Comparison of ENCODE assay signal across 8 mouse cellular contexts in the genomic region with DNA sequence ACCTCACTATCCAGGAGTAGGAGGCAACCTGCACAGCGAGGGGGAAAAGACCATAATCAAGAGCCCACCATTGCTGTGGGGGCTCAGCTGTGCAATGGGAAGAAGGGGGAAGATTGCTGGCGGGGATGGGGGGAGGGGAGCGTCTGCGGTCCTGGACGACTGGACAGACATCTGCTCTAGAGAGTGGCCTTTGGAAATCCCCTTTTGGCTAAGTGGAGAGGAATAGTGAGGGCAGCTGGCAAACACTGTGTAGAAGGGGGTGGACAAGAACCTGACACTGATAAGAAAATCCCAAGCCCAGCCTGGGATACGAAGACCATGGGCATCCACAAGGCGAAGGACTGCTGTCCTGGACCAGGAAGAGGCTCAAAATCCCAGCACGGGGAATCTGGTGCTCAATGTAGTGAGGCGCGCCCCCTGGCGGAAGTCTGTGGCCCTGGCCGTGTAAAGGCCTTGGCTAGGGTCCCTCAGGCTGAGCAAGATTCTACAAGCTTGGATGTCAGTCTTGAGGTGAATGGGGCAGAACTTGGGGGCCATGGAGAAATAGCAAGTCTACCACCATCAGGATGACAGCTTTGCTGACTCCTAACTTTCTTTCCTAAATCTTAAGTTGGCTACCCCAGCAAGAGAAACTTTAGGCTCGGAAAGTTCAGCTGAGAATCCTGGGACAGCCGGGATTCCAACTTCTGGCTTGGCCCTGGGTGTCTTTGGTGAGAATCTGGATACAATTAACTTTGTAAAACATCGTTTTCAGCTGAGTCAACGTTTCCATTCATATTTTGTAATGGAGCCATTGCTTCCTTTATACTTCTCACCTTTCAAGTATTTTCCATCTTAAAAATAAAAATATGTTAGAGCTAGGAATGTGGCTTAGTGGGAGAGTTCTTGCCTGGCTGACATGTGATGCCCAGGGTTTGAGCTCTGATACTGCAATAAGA. TPM values are rescaled to one million over a fixed set of nuclear protein-coding genes. Genes with fewer than 3 reads are reported as not detected.
A peak's percentile ranks its signal among the peaks of the same experiment; 100 is the strongest.
DNase-seq lines count a peak whose midpoint lies in the region; ATAC-seq and TF ChIP-seq lines count a peak whose summit lies in the region.

No protein-coding gene starts in this region.

- no peaks in the 10 kb centered on the region for H3K36me3 ChIP-seq in heart, embryonic 15.5 days
- no peaks in the 10 kb centered on the region for H3K36me3 ChIP-seq in liver, embryonic 12.5 days
- no peaks in the 10 kb centered on the region for H3K36me3 ChIP-seq in neural tube, embryonic 12.5 days
- H3K36me3 ChIP-seq in stomach, embryonic 16.5 days (ENCODE audit: control insufficient read depth, insufficient read depth, low read length): no peaks in the 10 kb centered on the region

- 0 out of 2 replicates have a peak, but pooled peaks have one; percentile 73 for ATAC-seq in heart, embryonic 15.5 days (replicated peaks; ENCODE audit: insufficient number of reproducible peaks, insufficient read depth, low FRiP score, low read depth)
- ATAC-seq in liver, embryonic 12.5 days: 0 out of 2 replicates have a peak, but pooled peaks have one; percentile 35
- ATAC-seq in neural tube, embryonic 12.5 days (ENCODE audit: low FRiP score, low read depth): peak; percentile 87
- ATAC-seq in stomach, embryonic 16.5 days (ENCODE audit: insufficient read depth, low FRiP score): peak; percentile 78; the same call in 1 of the 2 replicates

- no peak overlapping the region for H3K9ac ChIP-seq in heart, embryonic 15.5 days
- H3K9ac ChIP-seq in liver, embryonic 12.5 days: no peak overlapping the region
- H3K9ac ChIP-seq in neural tube, embryonic 12.5 days: no peak overlapping the region
- H3K9ac ChIP-seq in stomach, embryonic 16.5 days (ENCODE audit: low read length): no peak overlapping the region

- no peaks in the 10 kb centered on the region for H3K4me1 ChIP-seq in bone marrow, adult 2 months (ENCODE audit: control insufficient read depth, insufficient read depth, low read length)
- peaks cover 4% of the 10 kb centered on the region; the same call in 1 of the 2 replicates for H3K4me1 ChIP-seq in embryonic fibroblast, embryonic 13.5 days (ENCODE audit: control insufficient read depth, insufficient read depth, low read length)
- peaks cover 6% of the 10 kb centered on the region; the same call in 1 of the 2 replicates for H3K4me1 ChIP-seq in heart, embryonic 15.5 days (replicated peaks)
- H3K4me1 ChIP-seq in liver, embryonic 12.5 days: no peaks in the 10 kb centered on the region
- H3K4me1 ChIP-seq in neural tube, embryonic 12.5 days: peaks cover 6% of the 10 kb centered on the region; the same call in 1 of the 2 replicates
- 0 out of 2 replicates have a peak, but pooled peaks cover 8% of the 10 kb centered on the region for H3K4me1 ChIP-seq in stomach, embryonic 16.5 days (ENCODE audit: control insufficient read depth, insufficient read depth, low read length)

- no peak overlapping the region for H3K4me3 ChIP-seq in bone marrow, adult 2 months (replicated peaks; ENCODE audit: control insufficient read depth, low read depth, low read length)
- H3K4me3 ChIP-seq in embryonic fibroblast, embryonic 13.5 days (ENCODE audit: insufficient read depth, low read length): no peak overlapping the region
- no peak overlapping the region for H3K4me3 ChIP-seq in heart, embryonic 15.5 days
- no peak overlapping the region for H3K4me3 ChIP-seq in liver, embryonic 12.5 days
- H3K4me3 ChIP-seq in neural tube, embryonic 12.5 days: no peak overlapping the region
- no peak overlapping the region for H3K4me3 ChIP-seq in stomach, embryonic 16.5 days (replicated peaks; ENCODE audit: low read length)

- no peaks in the 10 kb centered on the region for H3K9me3 ChIP-seq in heart, embryonic 15.5 days (replicated peaks)
- H3K9me3 ChIP-seq in liver, embryonic 12.5 days (replicated peaks): no peaks in the 10 kb centered on the region
- H3K9me3 ChIP-seq in neural tube, embryonic 12.5 days: no peaks in the 10 kb centered on the region
- no peaks in the 10 kb centered on the region for H3K9me3 ChIP-seq in stomach, embryonic 16.5 days (replicated peaks; ENCODE audit: control insufficient read depth, low read length)

- TF ChIP-seq POLR2A in bone marrow, adult 2 months (IDR thresholded peaks at IDR 0.05; ENCODE audit: borderline replicate concordance, control insufficient read depth, low read depth, low read length): no peak
- TF ChIP-seq POLR2A in embryonic fibroblast, embryonic 13.5 days (IDR thresholded peaks at IDR 0.05; ENCODE audit: low read depth, low read length): no peak

- 27% methylated on average over 16 of the region's 16 CpGs for WGBS in bone marrow, adult 2 months
- WGBS in heart, embryonic 15.5 days: 32% methylated on average over 16 of the region's 16 CpGs
- WGBS in liver, embryonic 12.5 days (ENCODE audit: insufficient replicate concordance): 28% methylated on average over 16 of the region's 16 CpGs
- 39% methylated on average over 16 of the region's 16 CpGs for WGBS in neural tube, embryonic 12.5 days
- WGBS in stomach, embryonic 16.5 days: 38% methylated on average over 16 of the region's 16 CpGs

- peak; percentile 81 to 82 for DNase-seq in B cell, adult 2 months
- peak; percentile 86 for DNase-seq in kidney, postnatal 14 days

- no peak overlapping the region for H3K4me2 ChIP-seq in heart, embryonic 15.5 days
- no peak overlapping the region for H3K4me2 ChIP-seq in liver, embryonic 12.5 days
- H3K4me2 ChIP-seq in neural tube, embryonic 12.5 days (replicated peaks): no peak overlapping the region
- H3K4me2 ChIP-seq in stomach, embryonic 16.5 days (ENCODE audit: low read depth, low read length): no peak overlapping the region

- H3K27ac ChIP-seq in bone marrow, adult 2 months (ENCODE audit: control insufficient read depth, insufficient read depth, low read depth, low read length, poor library complexity): no peak overlapping the region
- H3K27ac ChIP-seq in embryonic fibroblast, embryonic 13.5 days (ENCODE audit: insufficient read depth, low read length): peak overlapping the region; percentile 96
- no peak overlapping the region for H3K27ac ChIP-seq in heart, embryonic 15.5 days
- H3K27ac ChIP-seq in liver, embryonic 12.5 days: no peak overlapping the region
- no peak overlapping the region for H3K27ac ChIP-seq in neural tube, embryonic 12.5 days
- H3K27ac ChIP-seq in stomach, embryonic 16.5 days (ENCODE audit: low read length): no peak overlapping the region

- TF ChIP-seq CTCF in bone marrow, adult 2 months (IDR thresholded peaks at IDR 0.05; ENCODE audit: control insufficient read depth, insufficient read depth, low read length): peak; percentile 83
- TF ChIP-seq CTCF in embryonic fibroblast, embryonic 13.5 days (IDR thresholded peaks at IDR 0.05; ENCODE audit: borderline replicate concordance, insufficient read depth, low read length): peak; percentile 66

- no peaks in the 10 kb centered on the region for H3K27me3 ChIP-seq in heart, embryonic 15.5 days
- peaks cover 6% of the 10 kb centered on the region for H3K27me3 ChIP-seq in liver, embryonic 12.5 days (replicated peaks)
- H3K27me3 ChIP-seq in neural tube, embryonic 12.5 days (replicated peaks): no peaks in the 10 kb centered on the region
- H3K27me3 ChIP-seq in stomach, embryonic 16.5 days (ENCODE audit: control insufficient read depth, insufficient read depth, low read length): no peaks in the 10 kb centered on the region

RNA-seq across cellular contexts. Expression of gene Tmem239, which starts 5.5 kb away (rescaled TPM):
- not detected in 2 replicates for polyA plus RNA-seq in bone marrow, adult 2 months (2011; ENCODE audit: insufficient read depth, insufficient read length, low replicate concordance, missing spikeins)
- polyA plus RNA-seq in embryonic fibroblast, embryonic 13.5 days (2011; ENCODE audit: insufficient read length, low read depth, missing spikeins): not detected in 2 replicates
- polyA plus RNA-seq in heart, embryonic 15.5 days (2015; fragmentation: Nextera tagmentation; extraction: Ambion mirVana): not detected in 2 replicates
- not detected in 2 replicates for polyA plus RNA-seq in liver, embryonic 12.5 days (2016; fragmentation: Nextera tagmentation; extraction: Ambion mirVana)
- not detected in 2 replicates for polyA plus RNA-seq in neural tube, embryonic 12.5 days (2016; fragmentation: Nextera tagmentation; extraction: Ambion mirVana)
- polyA plus RNA-seq in stomach, embryonic 16.5 days (2015; fragmentation: Nextera tagmentation; extraction: Ambion mirVana): not detected in 2 replicates

RNA-seq across cellular contexts. Expression of gene 1700020A23Rik, which starts 6.8 kb away (rescaled TPM):
- not detected in 2 replicates for polyA plus RNA-seq in bone marrow, adult 2 months (2011; ENCODE audit: insufficient read depth, insufficient read length, low replicate concordance, missing spikeins)
- not detected in 2 replicates for polyA plus RNA-seq in embryonic fibroblast, embryonic 13.5 days (2011; ENCODE audit: insufficient read length, low read depth, missing spikeins)
- polyA plus RNA-seq in heart, embryonic 15.5 days (2015; fragmentation: Nextera tagmentation; extraction: Ambion mirVana): not detected in 2 replicates
- not detected in 2 replicates for polyA plus RNA-seq in liver, embryonic 12.5 days (2016; fragmentation: Nextera tagmentation; extraction: Ambion mirVana)
- polyA plus RNA-seq in neural tube, embryonic 12.5 days (2016; fragmentation: Nextera tagmentation; extraction: Ambion mirVana): 0.29 TPM in 1 of 2 replicates, not detected in the other
- not detected in 2 replicates for polyA plus RNA-seq in stomach, embryonic 16.5 days (2015; fragmentation: Nextera tagmentation; extraction: Ambion mirVana)

RNA-seq across cellular contexts. Expression of gene Gm28372, which starts 6.8 kb away (rescaled TPM):
- not detected in 2 replicates for polyA plus RNA-seq in bone marrow, adult 2 months (2011; ENCODE audit: insufficient read depth, insufficient read length, low replicate concordance, missing spikeins)
- not detected in 2 replicates for polyA plus RNA-seq in embryonic fibroblast, embryonic 13.5 days (2011; ENCODE audit: insufficient read length, low read depth, missing spikeins)
- polyA plus RNA-seq in heart, embryonic 15.5 days (2015; fragmentation: Nextera tagmentation; extraction: Ambion mirVana): not detected in 2 replicates
- not detected in 2 replicates for polyA plus RNA-seq in liver, embryonic 12.5 days (2016; fragmentation: Nextera tagmentation; extraction: Ambion mirVana)
- polyA plus RNA-seq in neural tube, embryonic 12.5 days (2016; fragmentation: Nextera tagmentation; extraction: Ambion mirVana): 0.10 and 0.13 TPM in 2 replicates
- polyA plus RNA-seq in stomach, embryonic 16.5 days (2015; fragmentation: Nextera tagmentation; extraction: Ambion mirVana): not detected in 2 replicates

RNA-seq across cellular contexts. Expression of gene Vps16, which starts 12.3 kb away (rescaled TPM):
- 166 and 195 TPM in 2 replicates for polyA plus RNA-seq in bone marrow, adult 2 months (2011; ENCODE audit: insufficient read depth, insufficient read length, low replicate concordance, missing spikeins)
- 84.9 and 90.1 TPM in 2 replicates for polyA plus RNA-seq in embryonic fibroblast, embryonic 13.5 days (2011; ENCODE audit: insufficient read length, low read depth, missing spikeins)
- polyA plus RNA-seq in heart, embryonic 15.5 days (2015; fragmentation: Nextera tagmentation; extraction: Ambion mirVana): 49.0 and 58.2 TPM in 2 replicates
- 54.9 and 64.5 TPM in 2 replicates for polyA plus RNA-seq in liver, embryonic 12.5 days (2016; fragmentation: Nextera tagmentation; extraction: Ambion mirVana)
- polyA plus RNA-seq in neural tube, embryonic 12.5 days (2016; fragmentation: Nextera tagmentation; extraction: Ambion mirVana): 104 and 120 TPM in 2 replicates
- 83.2 and 93.8 TPM in 2 replicates for polyA plus RNA-seq in stomach, embryonic 16.5 days (2015; fragmentation: Nextera tagmentation; extraction: Ambion mirVana)

RNA-seq across cellular contexts. Expression of gene Pced1a, which starts 12.7 kb away (rescaled TPM):
- polyA plus RNA-seq in bone marrow, adult 2 months (2011; ENCODE audit: insufficient read depth, insufficient read length, low replicate concordance, missing spikeins): 6.1 and 8.5 TPM in 2 replicates
- polyA plus RNA-seq in embryonic fibroblast, embryonic 13.5 days (2011; ENCODE audit: insufficient read length, low read depth, missing spikeins): 15.8 and 18.7 TPM in 2 replicates
- polyA plus RNA-seq in heart, embryonic 15.5 days (2015; fragmentation: Nextera tagmentation; extraction: Ambion mirVana): 7.1 and 7.2 TPM in 2 replicates
- 5.2 and 5.7 TPM in 2 replicates for polyA plus RNA-seq in liver, embryonic 12.5 days (2016; fragmentation: Nextera tagmentation; extraction: Ambion mirVana)
- polyA plus RNA-seq in neural tube, embryonic 12.5 days (2016; fragmentation: Nextera tagmentation; extraction: Ambion mirVana): 11.8 TPM in 2 replicates
- polyA plus RNA-seq in stomach, embryonic 16.5 days (2015; fragmentation: Nextera tagmentation; extraction: Ambion mirVana): 16.1 and 16.4 TPM in 2 replicates

Comparison
In these comparisons a context has a peak if more than half of its experiments do, and no peak if none do; other contexts are left out.
1. ATAC-seq: peak in every context shown above with its lines; median percentile 87 in neural tube, embryonic 12.5 days; 78 in stomach, embryonic 16.5 days; 73 in heart, embryonic 15.5 days; 35 in liver, embryonic 12.5 days.